Mouse (Mus musculus): ENCODE measurements around the gene Eif4g1. TPM values are rescaled to one million over a fixed set of nuclear protein-coding genes. Genes with fewer than 3 reads are reported as not detected.

The Eif4g1 gene
- polyA plus RNA-seq, 1 experiment: 247 TPM

DNA sequence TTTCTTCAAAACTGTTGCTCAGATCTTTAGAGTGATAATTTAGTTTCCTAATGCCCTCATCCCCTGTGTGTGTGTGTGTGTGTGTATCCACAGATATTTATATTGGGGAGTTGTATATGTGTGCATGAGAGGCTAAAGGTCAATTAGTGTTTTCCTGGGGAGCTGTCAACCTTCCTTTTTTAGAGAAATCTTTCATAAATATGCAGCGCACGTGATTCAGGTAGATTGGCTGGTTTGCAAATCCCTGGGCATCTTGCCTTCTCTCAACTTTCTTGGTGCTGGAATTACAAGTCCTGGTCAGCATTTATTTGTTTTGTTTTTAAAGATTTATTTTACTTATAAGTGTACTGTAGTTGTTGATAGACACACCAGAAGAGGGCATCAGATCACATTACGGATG is 2.2 kb downstream of the Eif4g1 start:
- H3K27me3 ChIP-seq (replicated peaks): no peaks in the 10 kb centered on the region
- H3K36me3 ChIP-seq (replicated peaks; ENCODE audit: low read length): peaks cover 14% of the 10 kb centered on the region
- TF ChIP-seq GATA1 (IDR thresholded peaks at IDR 0.05; ENCODE audit: borderline replicate concordance, low read length) (no peak), FLI1 (IDR thresholded peaks at IDR 0.05; ENCODE audit: low read length) (no peak)
- H3K4me1 ChIP-seq: peaks cover 25% of the 10 kb centered on the region
- no peaks in the 10 kb centered on the region for H3K9me3 ChIP-seq
- H3K4me3 ChIP-seq (replicated peaks): no peak overlapping the region

DNA sequence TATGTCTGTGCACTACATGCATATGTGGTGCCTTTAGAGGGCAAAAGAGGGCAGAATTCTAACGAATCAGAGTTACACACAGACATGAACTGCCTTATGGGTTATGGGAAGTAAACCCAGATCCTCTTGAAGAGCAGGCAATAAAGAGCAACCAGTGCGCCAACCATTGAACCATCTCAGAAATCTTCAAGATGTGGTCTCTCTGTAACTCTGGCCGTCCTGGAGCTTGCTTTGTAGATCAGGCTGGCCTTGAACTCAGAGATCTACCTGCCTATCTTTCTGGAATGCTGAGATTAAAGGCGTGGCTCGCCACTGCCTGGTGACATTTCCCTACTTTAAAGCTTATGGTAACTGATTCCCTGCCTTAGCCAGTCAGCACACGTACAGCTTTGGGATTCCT is 3.8 kb downstream of the Eif4g1 start:
- no peaks in the 10 kb centered on the region for H3K9me3 ChIP-seq
- peaks cover 41% of the 10 kb centered on the region for H3K4me1 ChIP-seq
- H3K4me3 ChIP-seq (replicated peaks): peak overlapping the region; percentile 96
- TF ChIP-seq FLI1 (IDR thresholded peaks at IDR 0.05; ENCODE audit: low read length): no peak
- TF ChIP-seq GATA1 (IDR thresholded peaks at IDR 0.05; ENCODE audit: borderline replicate concordance, low read length): no peak
- H3K27me3 ChIP-seq (replicated peaks): no peaks in the 10 kb centered on the region
- H3K36me3 ChIP-seq (replicated peaks; ENCODE audit: low read length): peaks cover 30% of the 10 kb centered on the region

GRCm38 (mm10) chr16:20672500-20672902 is 4.4 kb downstream of the Eif4g1 start:
- Histone ChIP-seq H3K4me3 (replicated peaks) (peak overlapping the region; percentile 96), H3K9me3 (no peaks in the 10 kb centered on the region), H3K4me1 (peaks cover 47% of the 10 kb centered on the region)

GRCm38 (mm10) chr16:20672965-20673705 is 5.0 kb downstream of the Eif4g1 start:
- H3K9me3 ChIP-seq: no peaks in the 10 kb centered on the region
- peak overlapping the region; percentile 96 for H3K4me3 ChIP-seq (replicated peaks)
- H3K4me1 ChIP-seq: peaks cover 54% of the 10 kb centered on the region
- H3K27me3 ChIP-seq (replicated peaks): no peaks in the 10 kb centered on the region
- peaks cover 42% of the 10 kb centered on the region for H3K36me3 ChIP-seq (replicated peaks; ENCODE audit: low read length)
- no peak for TF ChIP-seq GATA1 (IDR thresholded peaks at IDR 0.05; ENCODE audit: borderline replicate concordance, low read length)
- no peak for TF ChIP-seq FLI1 (IDR thresholded peaks at IDR 0.05; ENCODE audit: low read length)

More at GRCm38 (mm10) chr16:20672500-20672902, 4.4 kb downstream of the Eif4g1 start:
- TF ChIP-seq GATA1 (IDR thresholded peaks at IDR 0.05; ENCODE audit: borderline replicate concordance, low read length) (no peak), FLI1 (IDR thresholded peaks at IDR 0.05; ENCODE audit: low read length) (no peak)
- Histone ChIP-seq H3K36me3 (replicated peaks; ENCODE audit: low read length) (peaks cover 36% of the 10 kb centered on the region), H3K27me3 (replicated peaks) (no peaks in the 10 kb centered on the region)

- Histone ChIP-seq H3K4me3 (replicated peaks) (peak overlapping the region; percentile 96), H3K4me1 (peaks cover 60% of the 10 kb centered on the region), H3K27me3 (replicated peaks) (no peaks in the 10 kb centered on the region), H3K9me3 (no peaks in the 10 kb centered on the region), H3K36me3 (replicated peaks; ENCODE audit: low read length) (peaks cover 49% of the 10 kb centered on the region)
- TF ChIP-seq GATA1 (IDR thresholded peaks at IDR 0.05; ENCODE audit: borderline replicate concordance, low read length): no peak
- TF ChIP-seq FLI1 (IDR thresholded peaks at IDR 0.05; ENCODE audit: low read length): no peak
Measured at GRCm38 (mm10) chr16:20673706-20674303, 5.7 kb downstream of the Eif4g1 start.

GRCm38 (mm10) chr16:20675213-20675612 is 7.1 kb downstream of the Eif4g1 start:
- peak overlapping the region; percentile 96 for H3K4me3 ChIP-seq (replicated peaks)
- TF ChIP-seq GATA1 (IDR thresholded peaks at IDR 0.05; ENCODE audit: borderline replicate concordance, low read length): no peak
- TF ChIP-seq FLI1 (IDR thresholded peaks at IDR 0.05; ENCODE audit: low read length): no peak
- peaks cover 74% of the 10 kb centered on the region for H3K4me1 ChIP-seq
- no peaks in the 10 kb centered on the region for H3K9me3 ChIP-seq
- H3K36me3 ChIP-seq (replicated peaks; ENCODE audit: low read length): peaks cover 62% of the 10 kb centered on the region
- no peaks in the 10 kb centered on the region for H3K27me3 ChIP-seq (replicated peaks)

DNA sequence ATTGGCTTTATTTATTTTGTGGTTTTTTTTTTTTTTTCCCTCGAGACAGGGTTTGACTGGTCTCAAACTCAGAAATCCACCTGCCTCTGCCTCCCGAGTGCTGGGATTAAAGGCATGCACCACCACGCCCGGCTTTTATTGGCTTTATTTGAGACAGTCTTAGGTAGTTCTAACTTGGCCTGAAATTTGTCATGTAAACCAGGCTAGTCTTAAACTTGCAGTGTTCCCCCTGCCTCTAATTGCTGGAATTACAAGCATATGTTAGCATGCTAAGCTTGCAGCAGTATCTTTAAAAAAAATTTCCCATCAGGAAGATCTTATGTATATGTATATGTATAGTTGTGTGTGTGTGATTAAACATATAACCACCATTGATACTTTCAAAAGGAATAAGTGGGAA is 8.6 kb downstream of the Eif4g1 start:
- Histone ChIP-seq H3K4me1 (peaks cover 88% of the 10 kb centered on the region), H3K36me3 (replicated peaks; ENCODE audit: low read length) (peaks cover 77% of the 10 kb centered on the region), H3K9me3 (no peaks in the 10 kb centered on the region), H3K4me3 (replicated peaks) (no peak overlapping the region), H3K27me3 (replicated peaks) (no peaks in the 10 kb centered on the region)
- TF ChIP-seq GATA1 (IDR thresholded peaks at IDR 0.05; ENCODE audit: borderline replicate concordance, low read length) (no peak), FLI1 (IDR thresholded peaks at IDR 0.05; ENCODE audit: low read length) (no peak)

DNA sequence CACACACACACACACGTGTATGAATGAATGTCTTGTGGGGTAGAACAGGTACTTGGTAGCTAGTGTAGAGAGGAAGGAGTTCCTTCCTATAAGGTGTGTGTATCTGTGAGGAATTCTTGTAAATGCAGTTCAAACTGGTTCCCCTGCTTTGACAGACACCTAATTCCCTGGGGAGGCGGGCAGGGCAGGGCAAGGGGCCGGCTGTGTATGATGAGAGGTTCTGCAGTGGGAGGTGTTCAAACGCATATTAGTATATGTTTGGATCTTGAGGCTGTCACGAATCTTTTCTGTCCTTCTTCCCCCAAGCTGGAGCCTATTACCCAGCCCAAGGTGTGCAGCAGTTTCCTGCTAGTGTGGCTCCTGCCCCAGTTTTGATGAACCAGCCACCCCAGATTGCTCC is 9.3 kb downstream of the Eif4g1 start:
- Histone ChIP-seq H3K4me1 (peaks cover 85% of the 10 kb centered on the region), H3K36me3 (replicated peaks; ENCODE audit: low read length) (peaks cover 84% of the 10 kb centered on the region), H3K4me3 (replicated peaks) (peak overlapping the region; percentile 24)

DNA sequence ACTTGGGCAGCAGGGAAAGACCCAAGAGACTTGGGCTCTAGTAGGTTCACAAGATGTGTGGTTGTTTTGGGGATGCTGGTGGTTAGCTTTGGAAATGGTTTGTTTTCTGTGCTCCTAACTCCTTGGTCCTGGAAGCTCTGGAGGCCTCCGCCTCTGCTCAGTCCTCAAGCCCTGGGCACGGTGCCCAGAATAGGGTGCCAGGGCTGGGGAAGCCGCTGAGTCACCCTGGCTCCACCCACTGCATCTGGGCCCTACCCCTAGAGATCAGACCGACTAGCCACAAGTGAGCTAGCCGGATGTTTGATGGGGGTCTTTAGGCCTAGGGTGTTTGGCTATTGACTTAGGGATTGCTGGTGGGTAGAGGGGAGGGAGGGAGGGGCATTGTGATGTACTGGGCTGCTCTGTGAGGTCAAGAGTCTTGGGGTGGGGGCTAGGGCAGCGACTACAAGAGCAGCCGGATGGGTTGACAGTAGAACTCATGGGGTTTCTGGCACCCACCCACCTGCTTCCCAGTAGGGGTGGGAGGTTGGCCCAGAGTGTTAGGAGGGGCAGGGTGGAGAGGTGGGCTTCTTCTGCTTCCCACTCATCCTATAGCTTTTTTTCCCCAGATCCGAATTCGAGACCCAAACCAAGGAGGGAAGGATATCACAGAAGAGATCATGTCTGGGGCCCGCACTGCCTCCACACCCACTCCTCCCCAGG is 10.0 kb downstream of the Eif4g1 start:
- TF ChIP-seq GATA1 (IDR thresholded peaks at IDR 0.05; ENCODE audit: borderline replicate concordance, low read length) (no peak), FLI1 (IDR thresholded peaks at IDR 0.05; ENCODE audit: low read length) (no peak)
- Histone ChIP-seq H3K9me3 (no peaks in the 10 kb centered on the region), H3K27me3 (replicated peaks) (no peaks in the 10 kb centered on the region), H3K4me3 (replicated peaks) (peak overlapping the region; percentile 24), H3K36me3 (replicated peaks; ENCODE audit: low read length) (peaks cover 91% of the 10 kb centered on the region), H3K4me1 (peaks cover 85% of the 10 kb centered on the region)

More for the DNA sequence above, 9.3 kb downstream of the Eif4g1 start:
- Histone ChIP-seq H3K27me3 (replicated peaks) (no peaks in the 10 kb centered on the region), H3K9me3 (no peaks in the 10 kb centered on the region)
- no peak for TF ChIP-seq GATA1 (IDR thresholded peaks at IDR 0.05; ENCODE audit: borderline replicate concordance, low read length)
- no peak for TF ChIP-seq FLI1 (IDR thresholded peaks at IDR 0.05; ENCODE audit: low read length)

- H3K4me1 ChIP-seq: peaks cover 41% of the 10 kb centered on the region
- no peak for TF ChIP-seq FLI1 (IDR thresholded peaks at IDR 0.05; ENCODE audit: low read length)
- TF ChIP-seq GATA1 (IDR thresholded peaks at IDR 0.05; ENCODE audit: borderline replicate concordance, low read length): no peak
- no peaks in the 10 kb centered on the region for H3K9me3 ChIP-seq
- H3K27me3 ChIP-seq (replicated peaks): peaks cover 7% of the 10 kb centered on the region
- H3K4me3 ChIP-seq (replicated peaks): no peak overlapping the region
- H3K36me3 ChIP-seq (replicated peaks; ENCODE audit: low read length): peaks cover 76% of the 10 kb centered on the region
Measured at GRCm38 (mm10) chr16:20690774-20691173, 22.7 kb downstream of the Eif4g1 start.

Data from megakaryocyte, embryonic 14.5 days (primary cell).